Mouse (Mus musculus) heart, adult 2 months (tissue): Measurements from ENCODE around the gene Gys2. TPM values are rescaled to one million over a fixed set of nuclear protein-coding genes. Genes with fewer than 3 reads are reported as not detected.

ENCODE experiments used
- DNase-seq, 2 experiments: peaks; one replicate each; pipeline ENCODE4 v3.0.0; 2021
- H3K27ac ChIP-seq: fragments of 200-600 bp; 2 replicates; pipeline ENCODE4 v1.8.1; 2022
- H3K27me3 ChIP-seq: fragments of 200-500 bp; 2 replicates; pipeline ENCODE4 v1.6.1; 2012; ENCODE audit warnings: mild to moderate bottlenecking, low read length, inconsistent platforms, mixed read lengths; ENCODE audit not compliant: control insufficient read depth, insufficient read depth
- H3K36me3 ChIP-seq: fragments of 200-500 bp; 2 replicates; pipeline ENCODE4 v1.6.1; 2012; ENCODE audit warnings: low read length, inconsistent platforms; ENCODE audit not compliant: control insufficient read depth, insufficient read depth
- H3K4me1 ChIP-seq: fragments of 200-500 bp; 2 replicates; pipeline ENCODE4 v1.6.1; 2011; ENCODE audit warnings: low read length; ENCODE audit not compliant: control insufficient read depth, insufficient read depth
- H3K4me3 ChIP-seq: fragments of 200-600 bp; 2 replicates; pipeline ENCODE4 v1.8.1; 2022
- H3K79me2 ChIP-seq: fragments of 200-500 bp; replicated peaks from 2 replicates; pipeline ENCODE4 v1.6.1; 2012; ENCODE audit warnings: mild to moderate bottlenecking, inconsistent platforms, low read length, moderate library complexity, mixed read lengths; ENCODE audit not compliant: control insufficient read depth, insufficient read depth
- H3K9ac ChIP-seq: fragments of 200-500 bp; 2 replicates; pipeline ENCODE4 v1.6.1; 2012; ENCODE audit warnings: low read depth, mild to moderate bottlenecking, control low read depth, inconsistent platforms, low read length, mixed read lengths
- CTCF ChIP-seq: fragments of 200-600 bp; IDR thresholded peaks from 2 replicates; pipeline ENCODE4 v1.8.1; 2022; ENCODE audit warnings: antibody characterized with exemption, mild to moderate bottlenecking, moderate library complexity
- EP300 ChIP-seq: fragments of 200-500 bp; IDR thresholded peaks from 2 replicates; pipeline ENCODE4 v1.6.1; 2011; ENCODE audit warnings: low read depth, low read length, control low read depth; ENCODE audit not compliant: insufficient read depth
- POLR2A ChIP-seq: fragments of 200-500 bp; IDR thresholded peaks from 2 replicates; pipeline ENCODE4 v1.6.1; 2011; ENCODE audit warnings: mild to moderate bottlenecking, low read depth, low read length, control low read depth; ENCODE audit not compliant: insufficient read depth
- WGBS: fragments of 180-500 bp; shearing (Covaris S2); methylation state at CpG from one replicate; pipeline ENCODE4 v1.1.7; 2018; 5-methylcytosine and 5-hydroxymethylcytosine counted together
- intact Hi-C: fragments of 180-260 bp; cut with DNase I; formaldehyde crosslinking; loops from one replicate; pipeline ENCODE4 v1.15.1; 2025
- polyA plus RNA-seq: library from polyadenylated mRNA; depleted of rRNA; stranded (reverse); fragments of >200 nt; gene quantifications from 2 replicates; pipeline ENCODE4 v1.2.3, GENCODE M21; 2012
- total RNA-seq, 2 experiments: library from RNA; stranded (reverse); gene quantifications; 2 replicates each; pipeline ENCODE4 v1.2.3; 2021

The Gys2 gene
- total and polyA plus RNA-seq, 3 experiments, result 0.09 to 1.0 (median 0.39) TPM

DNA sequence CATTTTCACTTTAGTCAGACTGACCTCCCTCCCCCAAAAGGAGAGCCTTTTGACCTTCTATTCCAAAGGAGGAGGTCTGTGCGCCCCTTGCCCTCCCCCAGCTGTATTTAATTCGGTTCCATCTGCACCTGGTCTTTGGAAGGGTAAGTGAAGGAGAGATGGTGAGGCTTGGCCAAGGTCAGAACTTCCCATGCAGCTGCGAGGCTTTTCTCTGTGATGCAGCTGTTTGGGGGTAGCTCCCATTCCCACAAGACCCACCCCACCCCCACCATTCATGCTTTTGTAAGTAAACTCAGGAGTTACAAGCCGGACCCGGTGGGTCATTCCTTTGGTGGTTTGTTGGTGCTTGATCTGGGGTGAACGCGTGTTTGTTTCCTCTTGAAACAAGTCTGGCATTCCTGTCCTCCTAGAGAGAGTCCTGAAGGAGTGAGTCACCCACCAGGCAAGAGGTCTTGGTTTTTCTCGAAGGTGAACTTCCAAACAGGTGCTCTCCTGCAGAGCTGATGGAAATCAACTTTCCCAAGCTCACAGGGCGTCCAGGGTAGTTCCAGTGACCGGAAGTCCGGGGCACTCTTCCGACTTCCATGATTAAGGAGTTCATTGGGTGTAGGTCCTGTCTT lies 38.7 kb upstream of the Gys2 start:
- H3K4me1 ChIP-seq, result no peaks in the 10 kb centered on the region; the same call in none of the 2 replicates
- intact Hi-C loops, result no loop called here
- TF ChIP-seq EP300 (no peak), POLR2A (no peak), CTCF (no peak)
- H3K27ac ChIP-seq, result no peak overlapping the region
- WGBS, result 36% methylated on average over 12 of the region's 12 CpGs
- no peak overlapping the region for H3K9ac ChIP-seq
- no peak overlapping the region for H3K4me3 ChIP-seq
- no peaks in the 10 kb centered on the region; the same call in 1 of the 2 replicates for H3K36me3 ChIP-seq
- H3K79me2 ChIP-seq, result no peaks in the 10 kb centered on the region
- no peaks in the 10 kb centered on the region for H3K27me3 ChIP-seq
- DNase-seq, result no peak

- TF ChIP-seq CTCF (no peak), EP300 (no peak), POLR2A (no peak)
- no peak for DNase-seq
- Histone ChIP-seq H3K27me3 (no peaks in the 10 kb centered on the region), H3K4me3 (no peak overlapping the region), H3K27ac (peak overlapping the region; percentile 85), H3K4me1 (peaks cover 1% of the 10 kb centered on the region), H3K9ac (no peak overlapping the region), H3K79me2 (no peaks in the 10 kb centered on the region), H3K36me3 (peaks cover 10% of the 10 kb centered on the region)
- 41% methylated on average over 4 of the region's 4 CpGs for WGBS
- intact Hi-C loops, result no loop called here
Observed at GRCm38 (mm10) chr6:142508663-142509062, 35.8 kb upstream of the Gys2 start.

DNA sequence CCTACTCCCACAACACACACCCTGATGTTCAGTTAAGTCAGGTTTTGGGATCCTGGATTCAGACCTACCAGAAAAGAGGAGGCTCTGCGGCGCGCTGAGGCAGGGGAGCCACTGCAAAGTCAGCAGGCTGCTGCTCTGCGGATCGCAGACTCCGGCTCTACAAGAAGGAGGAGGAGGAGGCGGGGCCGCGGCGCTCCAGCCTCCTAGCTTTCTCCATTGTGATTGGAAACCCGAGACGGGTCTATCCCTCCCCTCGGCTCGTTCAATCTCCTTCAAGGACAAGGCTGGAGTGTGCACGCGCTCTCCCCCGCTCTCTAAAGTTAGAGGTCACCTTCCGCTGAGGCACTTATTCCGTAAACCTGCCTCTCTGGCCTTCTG lies 34.9 kb upstream of the Gys2 start, which contains the start of gene Ldhb:
Gene Ldhb (minus strand): TSS at position 173 of the 378 bp plus-strand sequence.
- under 1% methylated on average over 19 of the region's 19 CpGs for WGBS
- intact Hi-C loops, result no loop called here
- peaks cover 1% of the 10 kb centered on the region for H3K4me1 ChIP-seq
- peaks cover 12% of the 10 kb centered on the region for H3K36me3 ChIP-seq
- TF ChIP-seq POLR2A (peak; percentile 98), EP300 (peak; percentile 65; the same call in 1 of the 2 replicates), CTCF (no peak)
- H3K27ac ChIP-seq, result peak within 1 kb of the TSS; percentile 85
- H3K79me2 ChIP-seq, result no peaks in the 10 kb centered on the region
- peak within 1 kb of the TSS; percentile 67 for H3K4me3 ChIP-seq
- H3K27me3 ChIP-seq, result no peaks in the 10 kb centered on the region
- peak; percentile 88 to 91 for DNase-seq
- peak within 1 kb of the TSS; percentile 76 for H3K9ac ChIP-seq

GRCm38 (mm10) chr6:142507033-142507784 lies 34.3 kb upstream of the Gys2 start:
- Histone ChIP-seq H3K27ac (peak overlapping the region; percentile 79), H3K4me1 (peaks cover 1% of the 10 kb centered on the region), H3K9ac (peak overlapping the region; percentile 76), H3K27me3 (no peaks in the 10 kb centered on the region), H3K36me3 (peaks cover 14% of the 10 kb centered on the region), H3K79me2 (no peaks in the 10 kb centered on the region), H3K4me3 (peak overlapping the region; percentile 67)
- intact Hi-C loops, result no loop called here
- no peak for TF ChIP-seq CTCF
- TF ChIP-seq EP300, result no peak
- TF ChIP-seq POLR2A, result no peak
- peak in 1 of 2 experiments; percentile 56 for DNase-seq
- WGBS, result 7% methylated on average over 30 of the region's 30 CpGs

DNA sequence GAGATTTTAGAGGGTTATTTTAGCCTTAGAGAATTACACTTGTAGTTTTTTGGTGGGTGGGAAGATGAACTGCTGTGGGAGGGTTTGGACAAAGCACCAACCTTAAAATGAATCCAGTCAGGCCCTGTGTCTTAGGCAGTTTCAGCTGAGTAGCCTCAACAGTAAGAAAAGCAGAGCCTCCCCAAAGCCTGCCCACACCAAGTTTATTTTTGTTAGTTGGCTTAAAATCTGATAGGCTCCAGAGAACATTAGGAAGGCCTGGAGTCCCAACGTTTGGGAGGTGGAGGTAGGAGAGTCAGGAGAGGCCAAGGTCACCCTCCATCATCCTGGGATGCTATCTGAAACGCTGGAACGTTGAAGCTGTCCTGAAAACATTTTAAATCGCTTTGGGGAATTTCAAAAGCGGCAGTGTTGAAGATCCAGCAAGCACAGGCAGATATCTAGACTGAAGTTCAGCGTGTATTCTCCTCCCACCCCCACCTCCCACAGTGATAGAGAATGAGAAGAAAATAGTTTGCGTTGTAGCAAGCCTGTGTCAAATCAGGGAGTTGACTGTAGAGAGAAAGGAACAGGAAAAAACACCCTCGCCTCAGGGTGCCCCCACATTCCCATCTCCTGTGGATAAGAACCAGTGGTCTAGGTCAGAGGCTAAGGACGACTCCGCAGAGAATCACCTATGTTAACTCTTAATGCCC lies 33.6 kb upstream of the Gys2 start:
- H3K4me1 ChIP-seq, result peaks cover 1% of the 10 kb centered on the region
- intact Hi-C loops, result no loop called here
- no peak for DNase-seq

More for the DNA sequence above, 33.6 kb upstream of the Gys2 start:
- Histone ChIP-seq H3K36me3 (peaks cover 14% of the 10 kb centered on the region), H3K4me3 (peak overlapping the region; percentile 67), H3K9ac (peak overlapping the region; percentile 76), H3K27me3 (no peaks in the 10 kb centered on the region), H3K27ac (peak overlapping the region; percentile 79), H3K79me2 (no peaks in the 10 kb centered on the region)
- WGBS, result 14% methylated on average over 10 of the region's 10 CpGs
- TF ChIP-seq POLR2A (0 out of 2 replicates have a peak, but pooled peaks have one; percentile 22), EP300 (no peak)
